Mouse (Mus musculus) embryonic facial prominence, embryonic 12.5 days (tissue): ENCODE data around the gene Cnfn. TPM values are rescaled to one million over a fixed set of nuclear protein-coding genes. Genes with fewer than 3 reads are reported as not detected.

Experiments
- polyA plus RNA-seq: library from polyadenylated mRNA; unstranded; fragments of >200 nt; fragmentation: Nextera tagmentation; extraction: Ambion mirVana; gene quantifications from 2 replicates; pipeline ENCODE4 v1.2.1, GENCODE M21; 2016

Cnfn gene
- polyA plus RNA-seq, 1 experiment from 2014 or later = 0.86 TPM

Other genes with a start within 250 kb of the Cnfn start
- 2.3 and 3.2 TPM in 2 replicates for gene Pou2f2, start 190.0 kb downstream of the Cnfn start, polyA plus RNA-seq
- 13.7 and 14.9 TPM in 2 replicates for gene Dedd2, start 149.1 kb downstream of the Cnfn start, polyA plus RNA-seq
- 2.9 and 3.0 TPM in 2 replicates for gene Zfp526, start 148.3 kb downstream of the Cnfn start, polyA plus RNA-seq
- gene Gsk3a, start 131.9 kb downstream of the Cnfn start, polyA plus RNA-seq = 15.9 and 17.4 TPM in 2 replicates
- gene Erf, start 119.0 kb downstream of the Cnfn start, polyA plus RNA-seq = 20.0 and 20.8 TPM in 2 replicates
- 45.7 and 47.0 TPM in 2 replicates for gene Cic, start 102.0 kb downstream of the Cnfn start, polyA plus RNA-seq
- 317 and 337 TPM in 2 replicates for gene Pafah1b3, start 71.7 kb downstream of the Cnfn start, polyA plus RNA-seq
- gene Prr19, start 68.3 kb downstream of the Cnfn start, polyA plus RNA-seq = 1.0 and 1.9 TPM in 2 replicates
- gene Tmem145, start 63.6 kb downstream of the Cnfn start, polyA plus RNA-seq = 2.7 and 4.0 TPM in 2 replicates
- 22.4 and 24.3 TPM in 2 replicates for gene Megf8, start 52.6 kb downstream of the Cnfn start, polyA plus RNA-seq
- 10.9 and 11.9 TPM in 2 replicates for gene Lipe, start 29.0 kb upstream of the Cnfn start, polyA plus RNA-seq
- gene Cxcl17, start 43.2 kb upstream of the Cnfn start, polyA plus RNA-seq = 0.59 and 1.1 TPM in 2 replicates
- 0.94 and 1.1 TPM in 2 replicates for gene Ceacam1, start 107.9 kb upstream of the Cnfn start, polyA plus RNA-seq
- 0.06 TPM in 1 of 2 replicates, not detected in the other for gene Ceacam2, start 170.1 kb upstream of the Cnfn start, polyA plus RNA-seq
- not detected in 2 replicates for gene Erich4, start 246.2 kb upstream of the Cnfn start, polyA plus RNA-seq
- gene Dmac2, start 249.7 kb upstream of the Cnfn start, polyA plus RNA-seq = 39.0 and 40.5 TPM in 2 replicates